Mouse (Mus musculus) limb, embryonic 12.5 days (tissue): ENCODE results near the gene 1700029I15Rik. TPM values are rescaled to one million over a fixed set of nuclear protein-coding genes. Genes with fewer than 3 reads are reported as not detected.

Experiments
- ATAC-seq: fragments of 200-750 bp; cut with Nextera tagmentation; 2 replicates; pipeline ENCODE4 v1.8.0; 2017; ENCODE audit warnings: low read depth, moderate TSS enrichment; ENCODE audit not compliant: insufficient number of reproducible peaks, insufficient read depth, low FRiP score, low TSS enrichment
- H3K27ac ChIP-seq: fragments of 300-500 bp; sonication (generic); 2 replicates; pipeline ENCODE4 v1.5.1; 2016; ENCODE audit warnings: mild to moderate bottlenecking, moderate library complexity
- H3K27me3 ChIP-seq: fragments of 300-500 bp; sonication (generic); 2 replicates; pipeline ENCODE4 v1.6.1; 2016; ENCODE audit warnings: mild to moderate bottlenecking, moderate library complexity
- H3K36me3 ChIP-seq: fragments of 300-500 bp; sonication (generic); 2 replicates; pipeline ENCODE4 v1.6.1; 2016; ENCODE audit warnings: mild to moderate bottlenecking, moderate library complexity
- H3K4me1 ChIP-seq: fragments of 300-500 bp; sonication (generic); replicated peaks from 2 replicates; pipeline ENCODE4 v1.6.1; 2016
- H3K4me2 ChIP-seq: fragments of 300-500 bp; sonication (generic); 2 replicates; pipeline ENCODE4 v1.6.1; 2016; ENCODE audit warnings: mild to moderate bottlenecking, moderate library complexity
- H3K4me3 ChIP-seq: fragments of 300-500 bp; sonication (generic); replicated peaks from 2 replicates; pipeline ENCODE4 v1.5.1; 2016; ENCODE audit warnings: mild to moderate bottlenecking
- H3K9ac ChIP-seq: fragments of 300-500 bp; sonication (generic); replicated peaks from 2 replicates; pipeline ENCODE4 v1.6.1; 2016; ENCODE audit warnings: mild to moderate bottlenecking, moderate library complexity
- H3K9me3 ChIP-seq: fragments of 300-500 bp; sonication (generic); 2 replicates; pipeline ENCODE4 v1.6.1; 2016; ENCODE audit warnings: mild to moderate bottlenecking, moderate library complexity
- WGBS: fragments of 180-500 bp; shearing (Covaris S2); methylation state at CpG from one replicate; pipeline ENCODE4 v1.1.7; 2016; 5-methylcytosine and 5-hydroxymethylcytosine counted together
- polyA plus RNA-seq: library from polyadenylated mRNA; unstranded; fragments of >200 nt; fragmentation: Nextera tagmentation; extraction: Ambion mirVana; gene quantifications from 2 replicates; pipeline ENCODE4 v1.2.1, GENCODE M21; 2016

Gene 1700029I15Rik
- polyA plus RNA-seq, 1 experiment from 2014 or later: 3.0 TPM

GRCm38 (mm10) chr2:92421723-92422387 lies 39.5 kb downstream of the 1700029I15Rik start:
- Histone ChIP-seq H3K4me3 (no peak overlapping the region), H3K36me3 (peaks cover 98% of the 10 kb centered on the region), H3K4me1 (peaks cover 24% of the 10 kb centered on the region), H3K27ac (no peak overlapping the region), H3K4me2 (no peak overlapping the region), H3K9me3 (no peaks in the 10 kb centered on the region), H3K9ac (no peak overlapping the region), H3K27me3 (no peaks in the 10 kb centered on the region)
- WGBS: 92% methylated on average over 7 of the region's 7 CpGs
- ATAC-seq: no peak

GRCm38 (mm10) chr2:92422388-92423135 lies 40.2 kb downstream of the 1700029I15Rik start:
- Histone ChIP-seq H3K27me3 (no peaks in the 10 kb centered on the region), H3K9me3 (no peaks in the 10 kb centered on the region), H3K4me1 (peaks cover 24% of the 10 kb centered on the region), H3K27ac (no peak overlapping the region), H3K4me3 (no peak overlapping the region), H3K9ac (no peak overlapping the region), H3K4me2 (no peak overlapping the region), H3K36me3 (peaks cover 91% of the 10 kb centered on the region)
- no peak for ATAC-seq
- 76% methylated on average over 10 of the region's 10 CpGs for WGBS

GRCm38 (mm10) chr2:92423156-92423555 lies 40.8 kb downstream of the 1700029I15Rik start:
- H3K4me3 ChIP-seq: no peak overlapping the region
- H3K4me2 ChIP-seq: no peak overlapping the region
- no peak for ATAC-seq
- H3K4me1 ChIP-seq: peaks cover 30% of the 10 kb centered on the region
- H3K27me3 ChIP-seq: no peaks in the 10 kb centered on the region
- 92% methylated on average over 9 of the region's 9 CpGs for WGBS
- H3K9me3 ChIP-seq: no peaks in the 10 kb centered on the region
- no peak overlapping the region for H3K9ac ChIP-seq
- no peak overlapping the region for H3K27ac ChIP-seq
- H3K36me3 ChIP-seq: peaks cover 85% of the 10 kb centered on the region

GRCm38 (mm10) chr2:92423702-92424461 lies 41.5 kb downstream of the 1700029I15Rik start:
- Histone ChIP-seq H3K36me3 (peaks cover 78% of the 10 kb centered on the region), H3K4me3 (no peak overlapping the region), H3K9me3 (no peaks in the 10 kb centered on the region), H3K27ac (peak overlapping the region; percentile 90), H3K4me1 (peaks cover 34% of the 10 kb centered on the region), H3K9ac (no peak overlapping the region), H3K4me2 (no peak overlapping the region), H3K27me3 (no peaks in the 10 kb centered on the region)
- 84% methylated on average over 9 of the region's 9 CpGs for WGBS
- no peak for ATAC-seq

- H3K27ac ChIP-seq: peak overlapping the region; percentile 90
- ATAC-seq: peak; percentile 71; the same call in 1 of the 2 replicates
Measured at GRCm38 (mm10) chr2:92424462-92425308, 42.3 kb downstream of the 1700029I15Rik start.

GRCm38 (mm10) chr2:92425366-92425765 lies 43.0 kb downstream of the 1700029I15Rik start:
- H3K4me2 ChIP-seq: no peak overlapping the region
- peak overlapping the region; percentile 90 for H3K27ac ChIP-seq
- 93% methylated on average over 4 of the region's 4 CpGs for WGBS
- no peak for ATAC-seq
- H3K9me3 ChIP-seq: no peaks in the 10 kb centered on the region
- H3K4me1 ChIP-seq: peaks cover 34% of the 10 kb centered on the region
- H3K4me3 ChIP-seq: no peak overlapping the region
- peaks cover 63% of the 10 kb centered on the region for H3K36me3 ChIP-seq
- no peak overlapping the region for H3K9ac ChIP-seq
- no peaks in the 10 kb centered on the region for H3K27me3 ChIP-seq

More at GRCm38 (mm10) chr2:92424462-92425308, 42.3 kb downstream of the 1700029I15Rik start:
- no peaks in the 10 kb centered on the region for H3K27me3 ChIP-seq
- 83% methylated on average over 9 of the region's 9 CpGs for WGBS
- H3K9me3 ChIP-seq: no peaks in the 10 kb centered on the region
- H3K9ac ChIP-seq: no peak overlapping the region
- H3K4me2 ChIP-seq: no peak overlapping the region
- H3K4me1 ChIP-seq: peaks cover 34% of the 10 kb centered on the region
- peaks cover 70% of the 10 kb centered on the region for H3K36me3 ChIP-seq
- H3K4me3 ChIP-seq: no peak overlapping the region

GRCm38 (mm10) chr2:92426426-92426825 lies 44.1 kb downstream of the 1700029I15Rik start:
- Histone ChIP-seq H3K27me3 (no peaks in the 10 kb centered on the region), H3K4me3 (no peak overlapping the region), H3K4me2 (no peak overlapping the region), H3K9me3 (no peaks in the 10 kb centered on the region), H3K27ac (peak overlapping the region; percentile 66), H3K4me1 (peaks cover 41% of the 10 kb centered on the region), H3K9ac (no peak overlapping the region), H3K36me3 (peaks cover 52% of the 10 kb centered on the region)
- ATAC-seq: no peak
- WGBS: 95% methylated on average over 3 of the region's 3 CpGs

GRCm38 (mm10) chr2:92427882-92428281 lies 45.5 kb downstream of the 1700029I15Rik start:
- no peak overlapping the region for H3K4me2 ChIP-seq
- ATAC-seq: no peak; the same call in 1 of the 2 replicates
- no peak overlapping the region for H3K4me3 ChIP-seq
- no peaks in the 10 kb centered on the region for H3K27me3 ChIP-seq
- H3K27ac ChIP-seq: no peak overlapping the region
- peaks cover 56% of the 10 kb centered on the region for H3K4me1 ChIP-seq
- no peaks in the 10 kb centered on the region for H3K9me3 ChIP-seq
- H3K36me3 ChIP-seq: peaks cover 38% of the 10 kb centered on the region
- 61% methylated on average over 6 of the region's 6 CpGs for WGBS
- H3K9ac ChIP-seq: no peak overlapping the region

- ATAC-seq: no peak
- Histone ChIP-seq H3K4me1 (peaks cover 55% of the 10 kb centered on the region), H3K9me3 (no peaks in the 10 kb centered on the region), H3K27ac (no peak overlapping the region), H3K4me3 (no peak overlapping the region), H3K4me2 (no peak overlapping the region), H3K36me3 (peaks cover 16% of the 10 kb centered on the region), H3K9ac (no peak overlapping the region), H3K27me3 (peaks cover 2% of the 10 kb centered on the region; the same call in 1 of the 2 replicates)
- WGBS: 83% methylated on average over 2 of the region's 2 CpGs
Measured at GRCm38 (mm10) chr2:92430089-92430488, 47.8 kb downstream of the 1700029I15Rik start.

GRCm38 (mm10) chr2:92430723-92431541 lies 48.6 kb downstream of the 1700029I15Rik start:
- WGBS: 59% methylated on average over 21 of the region's 21 CpGs
- 0 out of 2 replicates have a peak overlapping the region, but pooled peaks have one; percentile 0 for H3K4me3 ChIP-seq
- no peak for ATAC-seq
- peak overlapping the region; percentile 72 for H3K4me2 ChIP-seq
- peaks cover 8% of the 10 kb centered on the region for H3K36me3 ChIP-seq
- H3K27me3 ChIP-seq: peaks cover 6% of the 10 kb centered on the region; the same call in 1 of the 2 replicates
- H3K9me3 ChIP-seq: no peaks in the 10 kb centered on the region
- peaks cover 48% of the 10 kb centered on the region for H3K4me1 ChIP-seq
- no peak overlapping the region for H3K27ac ChIP-seq
- H3K9ac ChIP-seq: no peak overlapping the region; the same call in 1 of the 2 replicates
